In the genomic region with DNA sequence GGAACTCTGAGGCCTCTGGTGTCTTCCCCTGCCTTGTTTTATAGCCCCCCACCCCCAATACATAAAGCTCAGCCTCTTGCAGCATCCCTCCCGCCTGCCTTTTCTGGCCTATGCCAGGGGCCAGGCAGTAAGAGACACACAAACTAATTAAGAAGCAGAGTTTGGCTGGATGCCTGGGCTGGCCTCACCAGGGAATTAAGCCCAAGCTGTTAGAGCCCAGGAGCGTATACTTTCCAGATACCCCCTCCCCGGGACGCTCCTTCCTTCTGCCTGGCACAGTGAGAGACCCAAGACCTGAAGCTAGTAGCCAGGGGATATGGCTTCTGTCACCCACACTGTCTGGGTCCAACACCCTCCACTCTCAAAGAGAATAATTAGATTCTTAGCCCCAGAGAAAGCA, we compare ENCODE assay signal across 8 mouse cellular contexts.
A peak's percentile ranks its signal among the peaks of the same experiment; 100 is the strongest.
DNase-seq lines count a peak whose midpoint lies in the region; ATAC-seq and TF ChIP-seq lines count a peak whose summit lies in the region.

No protein-coding gene starts in this region.

- no peak for TF ChIP-seq CTCF in liver, postnatal 0 days (IDR thresholded peaks at IDR 0.05; ENCODE audit: low read depth)

- DNase-seq in embryo, embryonic 11 days = peak; percentile 19
- no peak for DNase-seq in embryo, embryonic 10 days (ENCODE audit: low spot score)
- DNase-seq in right cerebral cortex, postnatal 10 days (ENCODE audit: low spot score in 2 of 2) = peak; percentile 83 to 84
- DNase-seq in right cerebral cortex, postnatal 25 days = no peak
- DNase-seq in liver, postnatal 0 days = no peak
- no peak for DNase-seq in urinary bladder, postnatal 10 days (ENCODE audit: low spot score)
- DNase-seq in thymus, adult 18-20 months = no peak

- H3K4me2 ChIP-seq in hindbrain, embryonic 15.5 days = peak overlapping the region; percentile 99
- peak overlapping the region; percentile 96 for H3K4me2 ChIP-seq in liver, postnatal 0 days (ENCODE audit: low read depth, low read length)

- ATAC-seq in hindbrain, embryonic 15.5 days (ENCODE audit: low FRiP score, low read depth) = no peak
- ATAC-seq in liver, postnatal 0 days = no peak

- H3K9ac ChIP-seq in hindbrain, embryonic 15.5 days = peak overlapping the region; percentile 72
- no peak overlapping the region; the same call in 1 of the 2 replicates for H3K9ac ChIP-seq in liver, postnatal 0 days (replicated peaks)

- H3K4me1 ChIP-seq in hindbrain, embryonic 15.5 days (replicated peaks) = peaks cover 71% of the 10 kb centered on the region
- H3K4me1 ChIP-seq in liver, postnatal 0 days (ENCODE audit: insufficient read depth) = peaks cover 26% of the 10 kb centered on the region

- peak overlapping the region; percentile 92 for H3K27ac ChIP-seq in hindbrain, embryonic 15.5 days (replicated peaks)
- no peak overlapping the region for H3K27ac ChIP-seq in liver, postnatal 0 days (ENCODE audit: low read depth)

- no peak for TF ChIP-seq EP300 in liver, postnatal 0 days (IDR thresholded peaks at IDR 0.05; ENCODE audit: low read depth)

- H3K9me3 ChIP-seq in hindbrain, embryonic 15.5 days = no peaks in the 10 kb centered on the region
- H3K9me3 ChIP-seq in liver, postnatal 0 days (ENCODE audit: low read length) = no peaks in the 10 kb centered on the region

- no peaks in the 10 kb centered on the region for H3K27me3 ChIP-seq in hindbrain, embryonic 15.5 days
- peaks cover 68% of the 10 kb centered on the region for H3K27me3 ChIP-seq in liver, postnatal 0 days (ENCODE audit: insufficient read depth, low read length)

- H3K36me3 ChIP-seq in hindbrain, embryonic 15.5 days = no peaks in the 10 kb centered on the region
- H3K36me3 ChIP-seq in liver, postnatal 0 days (replicated peaks; ENCODE audit: insufficient read depth, low read length) = no peaks in the 10 kb centered on the region

- peak overlapping the region; percentile 75 for H3K4me3 ChIP-seq in hindbrain, embryonic 15.5 days
- H3K4me3 ChIP-seq in liver, postnatal 0 days (ENCODE audit: low read depth, low read length) = peak overlapping the region; percentile 58

- WGBS in hindbrain, embryonic 15.5 days = 6% methylated on average over 4 of the region's 4 CpGs
- WGBS in liver, postnatal 0 days (ENCODE audit: insufficient replicate concordance) = 23% methylated on average over 4 of the region's 4 CpGs

Comparison
In these comparisons a context has a peak if more than half of its experiments do, and no peak if none do; other contexts are left out.
1. DNase-seq: peak in embryo, embryonic 11 days (single experiment) and right cerebral cortex, postnatal 10 days (2 of 2); none in embryo, embryonic 10 days (single experiment), right cerebral cortex, postnatal 25 days (single experiment), liver, postnatal 0 days (single experiment), urinary bladder, postnatal 10 days (single experiment) and thymus, adult 18-20 months (0 of 2).